Mouse (Mus musculus) myocyte (in vitro differentiated cells): ENCODE results near the gene Ifitm10. TPM values are rescaled to one million over a fixed set of nuclear protein-coding genes. Genes with fewer than 3 reads are reported as not detected.

ENCODE experiments used
- H3K27me3 ChIP-seq: one replicate; pipeline ENCODE4 v1.6.1; 2011; ENCODE audit not compliant: control insufficient read depth, insufficient read depth, insufficient read length
- H3K36me3 ChIP-seq: one replicate; pipeline ENCODE4 v1.6.1; 2011; ENCODE audit not compliant: control insufficient read depth, insufficient read depth
- H3K4me2 ChIP-seq: one replicate; pipeline ENCODE4 v1.6.1; 2011; ENCODE audit warnings: low read depth, control low read depth
- H3K4me3 ChIP-seq: one replicate; pipeline ENCODE4 v1.5.1; 2011; ENCODE audit warnings: mild to moderate bottlenecking, control low read depth, moderate library complexity
- H3K79me2 ChIP-seq: one replicate; pipeline ENCODE4 v1.6.1; 2011; ENCODE audit not compliant: control insufficient read depth, insufficient read depth
- H3ac ChIP-seq: one replicate; pipeline ENCODE4 v1.6.1; 2011; ENCODE audit not compliant: control insufficient read depth, insufficient read length
- CEBPB ChIP-seq: IDR thresholded peaks from 2 replicates; pipeline ENCODE4 v1.6.1; 2011; ENCODE audit warnings: mild to moderate bottlenecking, moderate library complexity; ENCODE audit not compliant: poor library complexity, insufficient read depth, severe bottlenecking
- E2F4 ChIP-seq: IDR thresholded peaks from one replicate; pipeline ENCODE4 v1.6.1; 2011; ENCODE audit warnings: mild to moderate bottlenecking, control low read depth, moderate library complexity; ENCODE audit not compliant: insufficient read depth
- MAX ChIP-seq: IDR thresholded peaks from one replicate; pipeline ENCODE4 v1.6.1; 2011; ENCODE audit warnings: low read depth, mild to moderate bottlenecking, control low read depth
- MYOD1 ChIP-seq, 3 experiments: IDR thresholded peaks; one replicate each; pipeline ENCODE4 v1.6.1; 2011; ENCODE audit warnings: control low read depth in 2 of 3, low read depth in 2 of 3, mild to moderate bottlenecking in 2 of 3, moderate library complexity in 1 of 3; ENCODE audit not compliant: insufficient read length in 2 of 3, control insufficient read depth in 1 of 3
- MYOG ChIP-seq, 3 experiments: IDR thresholded peaks; one replicate each; pipeline ENCODE4 v1.6.1; 2011; ENCODE audit warnings: control low read depth in 2 of 3, low read depth in 2 of 3, mild to moderate bottlenecking in 2 of 3; ENCODE audit not compliant: insufficient read length in 2 of 3, control insufficient read depth in 1 of 3, insufficient read depth in 1 of 3
- POLR2A ChIP-seq: IDR thresholded peaks from one replicate; pipeline ENCODE4 v1.6.1; 2011; ENCODE audit warnings: low read depth, mild to moderate bottlenecking, control low read depth, moderate library complexity; ENCODE audit not compliant: insufficient read length
- POLR2AphosphoS2 ChIP-seq: IDR thresholded peaks from one replicate; pipeline ENCODE4 v1.6.1; 2011; ENCODE audit warnings: low read depth, control low read depth; ENCODE audit not compliant: insufficient read length
- REST ChIP-seq: IDR thresholded peaks from one replicate; pipeline ENCODE4 v1.6.1; 2011; ENCODE audit warnings: mild to moderate bottlenecking, control low read depth, moderate library complexity; ENCODE audit not compliant: insufficient read depth, insufficient read length
- SRF ChIP-seq: IDR thresholded peaks from one replicate; pipeline ENCODE4 v1.6.1; 2011; ENCODE audit warnings: low read depth; ENCODE audit not compliant: control insufficient read depth, insufficient read length
- TCF12 ChIP-seq: IDR thresholded peaks from one replicate; pipeline ENCODE4 v1.6.1; 2011; ENCODE audit warnings: mild to moderate bottlenecking, control low read depth; ENCODE audit not compliant: poor library complexity, insufficient read depth, severe bottlenecking
- TCF3 ChIP-seq: IDR thresholded peaks from one replicate; pipeline ENCODE4 v1.6.1; 2011; ENCODE audit warnings: low read depth, control low read depth; ENCODE audit not compliant: insufficient read length
- USF1 ChIP-seq: IDR thresholded peaks from one replicate; pipeline ENCODE4 v1.6.1; 2011; ENCODE audit warnings: low read depth, mild to moderate bottlenecking, control low read depth, moderate library complexity
- polyA plus RNA-seq: library from polyadenylated mRNA; unstranded; fragments of >200 nt; fragmentation: generic; extraction: Trizol; gene quantifications from one replicate; pipeline ENCODE4 v1.2.1, GENCODE M21; 2012; ENCODE audit warnings: missing spikeins

Ifitm10 gene
- polyA plus RNA-seq, 1 experiment = 5.4 TPM

DNA sequence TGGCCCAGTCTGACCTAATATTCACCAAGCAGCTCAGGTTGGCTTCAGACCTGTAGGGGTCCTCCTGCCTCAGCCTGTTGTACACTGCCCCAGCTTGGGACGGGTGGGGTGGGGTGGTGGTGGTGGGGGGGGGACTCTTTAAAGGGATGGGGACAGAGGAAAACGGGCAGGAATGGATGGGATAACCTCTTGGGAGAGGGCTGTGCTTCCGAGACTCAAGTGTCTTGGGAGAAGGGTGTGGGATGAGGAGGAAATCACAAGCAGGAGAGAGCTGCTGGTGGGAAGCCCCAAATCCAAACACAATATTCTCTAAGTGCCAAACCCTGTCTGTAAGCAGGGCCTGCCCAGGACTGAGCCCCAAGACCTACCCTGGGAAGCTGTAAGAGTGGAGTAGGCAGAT is 42.7 kb upstream of the Ifitm10 start:
- no peak for TF ChIP-seq MYOD1 (IDR thresholded peaks at IDR 0.05; ENCODE audit: control insufficient read depth in 1 of 3, insufficient read length in 2 of 3, low read depth in 2 of 3)
- TF ChIP-seq MYOG (IDR thresholded peaks at IDR 0.05; ENCODE audit: control insufficient read depth in 1 of 3, insufficient read depth in 1 of 3, insufficient read length in 2 of 3, low read depth in 2 of 3) = no peak
- TF ChIP-seq E2F4 = no peak
- TF ChIP-seq USF1 = no peak
- no peak for TF ChIP-seq CEBPB
- no peak for TF ChIP-seq TCF12
- TF ChIP-seq REST = no peak
- no peak for TF ChIP-seq MAX
- TF ChIP-seq POLR2AphosphoS2 = no peak
- Histone ChIP-seq H3K4me3 (no peak overlapping the region), H3K4me2 (no peak overlapping the region), H3K36me3 (no peaks in the 10 kb centered on the region), H3K79me2 (no peaks in the 10 kb centered on the region), H3K27me3 (no peaks in the 10 kb centered on the region), H3ac (no peak overlapping the region)

DNA sequence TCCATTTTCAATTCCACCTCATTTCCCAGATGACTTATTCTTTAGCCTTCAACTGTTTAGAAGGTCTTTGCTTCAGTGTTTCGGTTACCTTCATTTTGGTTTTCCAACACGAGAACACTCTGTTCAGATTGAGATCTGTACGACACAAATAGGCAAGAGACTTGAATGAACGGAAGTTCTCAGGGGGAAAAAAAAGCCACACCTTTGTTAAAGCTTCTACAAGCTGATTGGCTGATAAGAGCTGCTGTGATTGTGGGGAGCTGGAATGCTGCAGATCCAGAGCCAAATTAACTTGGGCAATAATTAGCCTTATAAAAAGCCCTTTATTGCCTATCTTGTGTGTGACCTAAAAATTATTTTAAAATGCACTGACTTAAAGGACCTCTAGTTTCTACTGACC is 41.8 kb upstream of the Ifitm10 start:
- TF ChIP-seq MAX (no peak), TCF3 (no peak), POLR2A (no peak), SRF (no peak), E2F4 (no peak), MYOG (IDR thresholded peaks at IDR 0.05; ENCODE audit: control insufficient read depth in 1 of 3, insufficient read depth in 1 of 3, insufficient read length in 2 of 3, low read depth in 2 of 3) (no peak), USF1 (no peak), POLR2AphosphoS2 (no peak), REST (no peak), TCF12 (no peak), CEBPB (no peak), MYOD1 (IDR thresholded peaks at IDR 0.05; ENCODE audit: control insufficient read depth in 1 of 3, insufficient read length in 2 of 3, low read depth in 2 of 3) (no peak)
- no peak overlapping the region for H3K4me3 ChIP-seq
- H3K79me2 ChIP-seq = no peaks in the 10 kb centered on the region
- H3K36me3 ChIP-seq = no peaks in the 10 kb centered on the region
- H3ac ChIP-seq = no peak overlapping the region
- H3K4me2 ChIP-seq = no peak overlapping the region
- H3K27me3 ChIP-seq = no peaks in the 10 kb centered on the region

DNA sequence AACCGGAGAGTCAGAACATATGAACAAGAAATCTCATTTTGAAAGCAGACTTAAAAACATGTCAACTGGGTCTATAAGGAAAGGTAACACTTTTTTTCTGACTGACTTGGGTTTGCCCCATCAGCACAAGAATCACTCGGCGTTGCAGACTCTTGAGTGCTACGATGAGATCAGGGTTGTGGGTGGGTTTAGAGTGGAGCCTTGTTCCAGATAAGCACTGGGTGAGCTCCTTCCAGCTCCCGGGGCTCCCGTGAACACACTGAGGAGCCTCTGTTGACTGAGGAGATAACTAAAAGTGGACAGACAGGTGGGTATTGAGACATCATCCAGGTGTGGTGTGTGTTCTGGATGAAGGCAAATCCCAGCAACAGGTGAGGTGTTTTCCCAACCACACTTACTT is 39.7 kb upstream of the Ifitm10 start:
- Histone ChIP-seq H3K4me3 (no peak overlapping the region), H3ac (no peak overlapping the region), H3K4me2 (no peak overlapping the region), H3K79me2 (no peaks in the 10 kb centered on the region), H3K27me3 (no peaks in the 10 kb centered on the region), H3K36me3 (no peaks in the 10 kb centered on the region)
- TF ChIP-seq USF1 = no peak
- no peak for TF ChIP-seq TCF12
- no peak for TF ChIP-seq E2F4
- TF ChIP-seq MYOD1 (IDR thresholded peaks at IDR 0.05; ENCODE audit: control insufficient read depth in 1 of 3, insufficient read length in 2 of 3, low read depth in 2 of 3) = no peak
- no peak for TF ChIP-seq POLR2A
- no peak for TF ChIP-seq MAX
- no peak for TF ChIP-seq SRF
- no peak for TF ChIP-seq TCF3
- no peak for TF ChIP-seq REST
- no peak for TF ChIP-seq POLR2AphosphoS2
- TF ChIP-seq CEBPB = no peak
- no peak for TF ChIP-seq MYOG (IDR thresholded peaks at IDR 0.05; ENCODE audit: control insufficient read depth in 1 of 3, insufficient read depth in 1 of 3, insufficient read length in 2 of 3, low read depth in 2 of 3)

DNA sequence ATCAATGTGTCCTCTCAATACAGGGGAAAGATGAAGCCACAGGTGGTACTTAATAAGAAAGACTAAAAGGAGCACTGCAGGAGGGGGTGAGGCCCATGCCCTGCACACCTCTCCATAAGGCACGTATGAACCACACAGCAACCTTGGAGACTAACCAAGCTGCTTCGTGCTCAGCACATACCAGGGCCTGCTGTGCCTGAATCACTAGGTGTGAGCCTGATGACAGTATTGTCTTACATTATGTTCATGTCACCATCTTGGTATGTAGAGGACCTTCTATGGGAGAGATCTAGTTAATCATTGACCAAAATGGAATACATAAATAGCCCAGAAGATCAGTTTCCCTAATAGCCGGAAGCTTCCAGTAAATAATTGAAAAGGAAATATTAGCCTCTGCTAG is 36.0 kb upstream of the Ifitm10 start:
- H3K79me2 ChIP-seq = no peaks in the 10 kb centered on the region
- no peaks in the 10 kb centered on the region for H3K36me3 ChIP-seq
- TF ChIP-seq TCF12 (no peak), MYOD1 (IDR thresholded peaks at IDR 0.05; ENCODE audit: control insufficient read depth in 1 of 3, insufficient read length in 2 of 3, low read depth in 2 of 3) (no peak), MYOG (IDR thresholded peaks at IDR 0.05; ENCODE audit: control insufficient read depth in 1 of 3, insufficient read depth in 1 of 3, insufficient read length in 2 of 3, low read depth in 2 of 3) (no peak), E2F4 (no peak), POLR2AphosphoS2 (no peak), SRF (no peak), USF1 (no peak), CEBPB (no peak), MAX (no peak), REST (no peak), POLR2A (no peak), TCF3 (no peak)
- no peak overlapping the region for H3K4me3 ChIP-seq
- no peak overlapping the region for H3ac ChIP-seq
- no peak overlapping the region for H3K4me2 ChIP-seq
- H3K27me3 ChIP-seq = no peaks in the 10 kb centered on the region

DNA sequence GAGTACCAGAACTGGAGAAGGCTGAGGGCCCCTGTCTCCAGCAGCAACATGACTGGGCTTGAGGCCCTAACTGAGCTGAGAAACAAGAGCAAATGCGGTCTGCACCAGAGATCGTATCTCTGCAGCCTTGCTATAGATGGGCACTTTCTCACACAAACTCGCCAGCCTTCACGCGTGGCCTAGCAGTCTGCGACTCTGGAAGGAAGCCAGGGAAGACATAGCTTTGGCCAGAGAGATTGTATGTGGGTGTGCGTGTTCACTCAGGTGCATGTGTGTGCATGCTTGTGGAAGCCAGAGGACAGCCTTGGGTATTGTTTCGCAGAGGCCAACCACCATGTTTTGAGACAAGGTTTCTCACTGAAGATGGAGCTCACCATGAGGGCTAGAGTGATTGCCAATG is 35.1 kb upstream of the Ifitm10 start:
- TF ChIP-seq REST (no peak), TCF12 (no peak), POLR2AphosphoS2 (no peak), TCF3 (no peak), MAX (no peak), MYOD1 (IDR thresholded peaks at IDR 0.05; ENCODE audit: control insufficient read depth in 1 of 3, insufficient read length in 2 of 3, low read depth in 2 of 3) (no peak), CEBPB (no peak), POLR2A (no peak), E2F4 (no peak), USF1 (no peak), MYOG (IDR thresholded peaks at IDR 0.05; ENCODE audit: control insufficient read depth in 1 of 3, insufficient read depth in 1 of 3, insufficient read length in 2 of 3, low read depth in 2 of 3) (no peak), SRF (no peak)
- no peak overlapping the region for H3K4me3 ChIP-seq

More for the DNA sequence above, 35.1 kb upstream of the Ifitm10 start:
- Histone ChIP-seq H3K36me3 (no peaks in the 10 kb centered on the region), H3K27me3 (no peaks in the 10 kb centered on the region), H3K79me2 (no peaks in the 10 kb centered on the region), H3ac (no peak overlapping the region), H3K4me2 (no peak overlapping the region)
